Mouse (Mus musculus): ENCODE measurements around the gene U2af1l4. TPM values are rescaled to one million over a fixed set of nuclear protein-coding genes. Genes with fewer than 3 reads are reported as not detected.

Gene U2af1l4
- total RNA-seq, 2 experiments from 2014 or later, result 8.4 to 40.8 TPM

- no peak for ATAC-seq (replicated peaks; ENCODE audit: low FRiP score, poor library complexity, severe bottlenecking)
Observed at GRCm38 (mm10) chr7:30581547-30581946, 18.4 kb downstream of the U2af1l4 start.

GRCm38 (mm10) chr7:30584339-30584738 lies 21.2 kb downstream of the U2af1l4 start:
- no peak for ATAC-seq (replicated peaks; ENCODE audit: low FRiP score, poor library complexity, severe bottlenecking)

GRCm38 (mm10) chr7:30585170-30585569 lies 22.1 kb downstream of the U2af1l4 start:
- no peak for ATAC-seq (replicated peaks; ENCODE audit: low FRiP score, poor library complexity, severe bottlenecking)

GRCm38 (mm10) chr7:30586455-30587020 lies 23.4 kb downstream of the U2af1l4 start:
- no peak for ATAC-seq (replicated peaks; ENCODE audit: low FRiP score, poor library complexity, severe bottlenecking)

- no peak for ATAC-seq (replicated peaks; ENCODE audit: low FRiP score, poor library complexity, severe bottlenecking)
Observed at GRCm38 (mm10) chr7:30587842-30588667, 25.0 kb downstream of the U2af1l4 start.

- peak; percentile 90 for ATAC-seq (replicated peaks; ENCODE audit: low FRiP score, poor library complexity, severe bottlenecking)
Observed at GRCm38 (mm10) chr7:30588676-30589434, 25.8 kb downstream of the U2af1l4 start, which contains the start of gene Kmt2b. Kmt2b (minus strand) TSS chr7:30588726.

GRCm38 (mm10) chr7:30589435-30590301 lies 26.6 kb downstream of the U2af1l4 start:
- ATAC-seq (replicated peaks; ENCODE audit: low FRiP score, poor library complexity, severe bottlenecking), result peak; percentile 56

- no peak for ATAC-seq (replicated peaks; ENCODE audit: low FRiP score, poor library complexity, severe bottlenecking)
Observed at GRCm38 (mm10) chr7:30590927-30591604, 28.0 kb downstream of the U2af1l4 start.

GRCm38 (mm10) chr7:30591605-30591951 lies 28.5 kb downstream of the U2af1l4 start:
- no peak for ATAC-seq (replicated peaks; ENCODE audit: low FRiP score, poor library complexity, severe bottlenecking)

GRCm38 (mm10) chr7:30592772-30593423 lies 29.8 kb downstream of the U2af1l4 start:
- no peak for ATAC-seq (replicated peaks; ENCODE audit: low FRiP score, poor library complexity, severe bottlenecking)

GRCm38 (mm10) chr7:30593579-30594509 lies 30.7 kb downstream of the U2af1l4 start:
- ATAC-seq (replicated peaks; ENCODE audit: low FRiP score, poor library complexity, severe bottlenecking), result no peak

GRCm38 (mm10) chr7:30594510-30595024 lies 31.5 kb downstream of the U2af1l4 start:
- ATAC-seq (replicated peaks; ENCODE audit: low FRiP score, poor library complexity, severe bottlenecking), result no peak

- ATAC-seq (replicated peaks; ENCODE audit: low FRiP score, poor library complexity, severe bottlenecking), result no peak
Observed at GRCm38 (mm10) chr7:30596093-30596492, 33.0 kb downstream of the U2af1l4 start.

- ATAC-seq (replicated peaks; ENCODE audit: low FRiP score, poor library complexity, severe bottlenecking), result no peak
Observed at GRCm38 (mm10) chr7:30596811-30597210, 33.7 kb downstream of the U2af1l4 start.

- no peak for ATAC-seq (replicated peaks; ENCODE audit: low FRiP score, poor library complexity, severe bottlenecking)
Observed at GRCm38 (mm10) chr7:30598786-30599185, 35.7 kb downstream of the U2af1l4 start, which contains the start of gene Zbtb32. Zbtb32 (minus strand) TSS chr7:30598909.

GRCm38 (mm10) chr7:30599933-30600353 lies 36.8 kb downstream of the U2af1l4 start:
- peak; percentile 99 for ATAC-seq (replicated peaks; ENCODE audit: low FRiP score, poor library complexity, severe bottlenecking)

GRCm38 (mm10) chr7:30600651-30601050 lies 37.5 kb downstream of the U2af1l4 start:
- no peak for ATAC-seq (replicated peaks; ENCODE audit: low FRiP score, poor library complexity, severe bottlenecking)
